Mouse (Mus musculus): ENCODE results near the gene Slc6a6.

Slc6a6 gene

DNA sequence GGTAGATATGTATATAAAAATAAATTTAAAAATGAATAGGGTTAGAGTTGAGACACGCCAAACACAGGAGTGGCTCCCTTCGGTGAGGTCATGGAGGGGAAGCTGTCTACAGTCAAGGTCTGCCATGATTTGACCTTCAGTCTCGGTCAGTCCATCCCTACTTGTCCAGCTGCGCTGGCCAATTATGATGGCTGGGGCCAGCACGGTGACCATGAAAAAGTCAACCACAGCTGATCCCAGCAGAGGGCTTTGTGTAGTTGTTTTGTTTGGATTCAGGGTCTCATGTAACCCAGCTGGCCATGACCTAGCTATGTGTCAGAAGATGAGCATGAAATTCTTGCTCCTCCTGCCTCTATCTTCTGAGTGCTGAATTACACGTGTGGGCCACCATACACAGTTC, 21.6 kb upstream of the Slc6a6 start:
- no peak for TF ChIP-seq GATA4 (IDR thresholded peaks at IDR 0.05; ENCODE audit: insufficient replicate concordance, low read length)

DNA sequence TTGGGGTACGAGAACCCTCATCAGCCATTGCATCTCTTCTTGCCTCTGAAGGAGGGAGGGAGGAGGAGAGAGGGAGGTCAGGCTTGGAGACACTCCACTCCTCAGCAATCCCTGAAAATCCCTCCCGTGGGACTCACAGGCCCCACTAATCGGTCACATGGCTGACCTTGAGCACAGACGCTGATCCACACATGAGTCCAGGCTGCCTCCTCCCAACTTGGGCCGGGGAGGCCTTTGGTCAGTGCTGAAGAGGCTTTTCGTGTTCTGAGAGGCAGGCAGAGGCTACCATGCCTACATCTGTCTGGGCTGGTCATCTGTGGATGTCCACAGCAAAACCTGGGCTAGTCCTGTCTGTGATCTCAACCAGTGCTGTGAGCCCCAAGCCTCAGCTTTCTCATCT, 20.2 kb upstream of the Slc6a6 start:
- no peak for TF ChIP-seq GATA4 (IDR thresholded peaks at IDR 0.05; ENCODE audit: insufficient replicate concordance, low read length)

DNA sequence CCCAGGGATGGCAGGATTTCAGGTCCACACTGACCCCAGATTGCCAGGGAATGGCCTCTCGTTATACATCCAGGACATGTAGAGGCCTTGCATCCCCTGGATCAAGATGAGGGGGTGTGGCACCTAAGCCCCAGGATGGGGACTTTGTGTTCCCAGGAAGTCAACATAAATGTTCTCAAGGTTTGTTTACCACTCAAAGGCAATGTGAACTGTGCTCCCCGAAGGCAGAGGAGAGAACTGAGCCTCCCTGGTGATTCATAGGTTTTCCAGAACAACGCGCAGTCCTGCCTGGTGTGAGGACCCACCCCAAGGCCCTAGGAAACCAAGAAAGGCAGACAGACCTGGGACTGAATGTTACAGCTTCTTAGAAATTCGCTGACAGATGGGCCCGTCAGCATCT, 18.6 kb upstream of the Slc6a6 start:
- no peak for TF ChIP-seq GATA4 (IDR thresholded peaks at IDR 0.05; ENCODE audit: insufficient replicate concordance, low read length)

DNA sequence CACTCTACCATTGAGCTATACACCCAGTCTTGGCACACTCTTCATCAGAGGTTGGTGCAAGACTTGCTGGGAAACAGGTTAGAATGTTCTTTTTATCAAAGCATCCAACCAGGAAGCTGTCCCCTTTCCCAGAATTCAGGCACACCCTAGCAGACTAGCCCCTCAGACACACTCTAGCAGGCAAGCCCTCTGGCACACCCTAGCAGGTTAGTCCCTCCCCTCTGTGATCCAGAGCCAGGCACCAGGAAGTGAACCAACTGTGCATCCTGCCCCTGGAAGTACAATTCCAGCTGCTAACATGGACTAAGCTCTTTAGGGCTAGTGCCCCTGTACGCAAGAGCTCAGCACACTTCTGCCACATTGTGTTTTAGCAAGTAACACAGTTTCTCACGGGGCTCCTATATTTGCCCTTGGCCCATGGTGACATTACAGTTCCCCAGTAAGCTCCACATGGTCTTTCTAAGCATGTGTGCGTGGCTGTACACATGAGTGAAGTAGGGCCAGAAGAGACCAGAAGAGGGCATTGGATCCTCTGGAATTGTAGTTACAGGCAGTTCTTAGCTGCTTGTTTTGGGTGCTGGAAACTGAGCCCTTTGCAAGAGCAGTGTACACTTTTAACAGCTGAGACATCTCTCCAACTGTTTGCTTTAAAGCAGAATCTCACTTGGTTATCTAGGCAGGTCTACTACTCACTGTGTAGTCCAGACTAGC, 17.7 kb upstream of the Slc6a6 start:
- no peak for TF ChIP-seq GATA4 (IDR thresholded peaks at IDR 0.05; ENCODE audit: insufficient replicate concordance, low read length)

DNA sequence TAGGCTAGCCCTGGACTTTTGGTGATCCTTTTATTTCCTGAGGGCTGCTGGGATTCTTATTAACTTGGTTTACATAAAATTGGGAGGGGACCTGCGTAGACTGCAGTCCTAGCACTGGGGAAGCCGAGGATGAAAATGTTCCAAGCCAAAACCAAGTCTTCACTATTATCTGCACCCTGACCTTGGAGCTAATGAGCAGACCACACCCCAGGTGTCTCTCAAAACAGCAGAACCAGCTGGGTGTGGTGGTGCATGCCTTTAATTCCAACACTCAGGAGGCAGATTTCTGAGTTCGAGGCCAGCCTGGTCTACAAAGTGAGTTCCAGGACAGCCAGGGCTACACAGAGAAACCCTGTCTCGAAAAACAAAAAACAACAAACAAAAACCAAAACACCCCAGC, 16.7 kb upstream of the Slc6a6 start:
- no peak for TF ChIP-seq GATA4 (IDR thresholded peaks at IDR 0.05; ENCODE audit: insufficient replicate concordance, low read length)

DNA sequence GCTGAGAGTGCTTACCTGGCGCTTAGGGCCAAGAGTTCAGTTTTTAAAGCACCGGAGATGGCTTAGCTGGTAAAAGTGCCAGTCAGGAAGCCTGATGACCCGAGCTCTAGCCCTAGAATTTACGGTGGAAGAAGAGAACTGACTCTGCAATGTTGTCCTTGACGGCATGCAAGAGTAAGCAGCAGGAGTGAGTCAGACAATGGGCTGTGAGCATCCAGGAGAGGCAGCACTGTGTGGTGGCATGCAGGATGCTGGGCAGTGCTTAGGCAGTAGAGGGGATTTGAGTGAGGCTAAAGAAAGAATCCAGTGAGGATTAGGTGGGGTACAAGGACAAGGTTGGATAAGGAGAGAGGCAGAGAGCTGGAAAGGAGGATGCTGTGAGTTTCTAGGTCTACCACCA, 15.6 kb upstream of the Slc6a6 start:
- no peak for TF ChIP-seq GATA4 (IDR thresholded peaks at IDR 0.05; ENCODE audit: insufficient replicate concordance, low read length)

DNA sequence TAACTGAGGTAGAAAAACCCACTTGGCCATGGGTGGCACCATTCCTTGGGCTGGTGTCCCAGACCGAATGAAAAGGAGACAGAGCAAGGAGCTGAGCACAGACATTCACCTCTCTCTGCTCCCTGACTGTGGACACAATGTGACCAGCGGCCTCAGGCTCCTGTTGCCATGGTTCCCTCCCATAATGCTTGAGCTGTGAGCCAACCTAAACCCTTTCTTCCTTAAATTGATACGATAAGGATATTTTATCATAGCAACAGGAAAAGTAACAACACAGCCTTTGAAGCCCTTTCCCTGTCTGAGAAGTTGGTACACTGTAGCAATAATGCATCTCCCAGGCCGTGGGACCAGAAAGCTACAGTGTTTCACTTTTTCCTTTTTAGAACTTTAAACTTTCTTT, 14.6 kb upstream of the Slc6a6 start:
- TF ChIP-seq GATA4 (IDR thresholded peaks at IDR 0.05; ENCODE audit: insufficient replicate concordance, low read length): no peak

DNA sequence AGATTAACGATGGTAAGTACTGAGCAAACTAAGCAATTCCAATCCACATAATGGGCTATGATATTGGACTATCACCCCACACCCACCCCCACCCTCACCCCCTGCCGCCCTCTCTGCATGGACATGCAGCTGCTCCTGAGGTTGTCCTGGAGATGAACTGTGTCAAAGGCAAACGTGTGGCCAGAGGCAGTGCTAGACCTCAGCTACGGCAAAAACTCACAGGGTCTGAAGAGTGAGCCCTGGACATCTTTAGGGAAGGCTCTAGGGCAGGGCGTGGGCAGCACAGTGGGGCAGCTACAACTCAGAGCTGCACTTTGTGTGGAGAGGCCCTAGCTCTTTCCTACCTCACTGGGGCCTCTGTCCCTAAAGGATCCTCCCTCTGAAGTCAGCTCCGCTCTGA, 13.6 kb upstream of the Slc6a6 start:
- TF ChIP-seq GATA4 (IDR thresholded peaks at IDR 0.05; ENCODE audit: insufficient replicate concordance, low read length): no peak

DNA sequence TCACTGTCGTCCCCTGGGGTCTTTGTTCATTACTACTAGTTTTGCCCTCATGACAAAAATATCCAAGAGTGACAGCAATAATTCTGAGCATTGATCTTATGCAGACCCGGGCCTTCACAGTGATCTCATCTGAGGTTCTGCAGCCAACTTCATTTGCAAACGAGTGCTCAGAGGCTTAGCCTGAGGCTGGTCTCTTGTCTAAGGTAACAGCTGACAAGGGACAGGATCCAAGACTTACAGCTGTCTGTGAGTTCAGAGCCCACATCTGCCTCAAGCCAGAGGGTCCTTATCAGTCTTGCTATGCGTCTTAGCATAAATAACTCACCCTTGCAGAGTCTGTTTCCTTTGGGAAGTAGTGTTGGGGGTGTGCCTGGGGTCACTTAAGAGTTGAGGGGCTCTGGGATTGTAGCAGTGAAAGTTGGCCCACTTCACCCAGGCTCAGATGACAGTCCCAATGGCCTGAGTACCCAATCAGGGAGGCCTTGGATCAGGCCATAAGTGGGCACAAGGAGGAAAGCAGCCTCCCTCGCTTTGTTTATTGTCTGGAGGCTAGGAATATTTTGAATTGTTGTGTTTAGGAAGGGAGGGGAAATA, 9.0 kb upstream of the Slc6a6 start:
- TF ChIP-seq GATA4 (IDR thresholded peaks at IDR 0.05; ENCODE audit: insufficient replicate concordance, low read length): no peak

DNA sequence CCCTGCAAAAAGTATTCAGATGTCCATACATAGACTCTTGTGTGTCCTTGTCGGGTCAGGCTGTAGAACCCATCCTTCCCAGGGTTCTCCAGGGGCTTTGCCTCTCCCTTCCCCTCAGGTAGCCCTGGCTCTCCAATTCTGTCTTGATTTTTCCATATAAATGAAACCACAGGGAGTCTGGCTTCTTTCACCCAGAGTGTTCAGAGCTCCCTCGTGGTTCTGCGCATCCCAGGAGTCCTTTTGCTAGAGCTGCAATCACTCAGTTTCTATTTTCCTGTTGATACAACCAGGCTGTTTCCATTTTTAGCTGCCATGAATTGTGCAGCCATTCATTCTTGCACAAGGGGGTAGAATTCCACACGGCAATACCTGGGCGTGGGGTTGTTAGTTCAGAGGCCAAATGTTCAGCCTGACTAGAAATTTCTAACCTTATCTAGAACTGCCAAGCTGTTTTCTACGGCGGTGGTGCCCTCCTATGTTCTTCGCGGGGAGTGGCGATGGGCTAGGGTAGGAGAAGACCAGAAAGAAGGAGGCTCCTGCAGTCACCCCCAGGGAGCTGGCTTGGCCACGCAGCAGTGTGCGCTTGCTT, 5.3 kb upstream of the Slc6a6 start:
- TF ChIP-seq GATA4 (IDR thresholded peaks at IDR 0.05; ENCODE audit: insufficient replicate concordance, low read length): 0 out of 2 replicates have a peak, but pooled peaks have one; percentile 16

DNA sequence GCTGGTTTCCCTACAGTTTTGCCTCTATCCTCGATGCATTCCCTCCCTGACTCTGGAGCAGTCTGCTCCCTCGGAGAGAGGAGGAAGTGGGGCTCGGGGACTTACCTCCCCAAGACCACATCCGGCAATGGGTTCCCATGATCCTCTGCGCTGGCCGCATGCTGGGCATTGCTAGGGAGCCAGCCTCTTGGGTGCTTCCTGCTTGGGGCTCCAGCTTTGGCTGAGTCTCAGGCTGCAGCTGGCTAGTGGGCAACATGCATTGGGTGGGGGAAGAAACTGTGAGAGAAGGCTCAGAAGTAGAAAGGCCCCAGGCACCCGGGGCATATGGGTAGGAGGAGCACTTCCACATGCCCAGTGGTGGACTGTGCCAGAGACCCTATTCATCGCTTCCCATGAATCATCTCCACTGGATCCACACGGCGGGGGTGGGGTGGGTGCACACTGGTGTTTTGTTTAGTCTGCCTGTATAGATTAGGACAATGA, 4.7 kb upstream of the Slc6a6 start:
- no peak for TF ChIP-seq GATA4 (IDR thresholded peaks at IDR 0.05; ENCODE audit: insufficient replicate concordance, low read length)

DNA sequence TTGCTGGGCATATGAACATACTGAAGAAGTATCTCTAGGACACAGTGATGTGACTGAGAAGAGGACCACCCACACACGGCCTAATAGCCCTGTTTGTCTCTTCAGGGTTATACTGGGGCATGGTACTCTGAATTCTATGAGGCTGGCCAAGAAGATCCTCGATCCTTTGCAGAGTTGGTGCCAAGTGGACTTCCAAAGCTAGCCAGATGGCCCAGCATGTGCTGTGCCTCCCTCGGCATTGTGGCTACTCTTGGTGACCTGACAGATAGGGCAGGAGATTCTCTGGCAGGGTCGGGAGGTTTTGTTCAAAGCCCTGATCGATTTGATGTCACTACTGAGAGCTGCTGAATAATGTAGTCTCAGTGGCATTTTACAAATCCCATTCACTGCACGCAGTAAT, 4.1 kb upstream of the Slc6a6 start:
- TF ChIP-seq GATA4 (IDR thresholded peaks at IDR 0.05; ENCODE audit: insufficient replicate concordance, low read length): no peak; the same call in 1 of the 2 replicates

DNA sequence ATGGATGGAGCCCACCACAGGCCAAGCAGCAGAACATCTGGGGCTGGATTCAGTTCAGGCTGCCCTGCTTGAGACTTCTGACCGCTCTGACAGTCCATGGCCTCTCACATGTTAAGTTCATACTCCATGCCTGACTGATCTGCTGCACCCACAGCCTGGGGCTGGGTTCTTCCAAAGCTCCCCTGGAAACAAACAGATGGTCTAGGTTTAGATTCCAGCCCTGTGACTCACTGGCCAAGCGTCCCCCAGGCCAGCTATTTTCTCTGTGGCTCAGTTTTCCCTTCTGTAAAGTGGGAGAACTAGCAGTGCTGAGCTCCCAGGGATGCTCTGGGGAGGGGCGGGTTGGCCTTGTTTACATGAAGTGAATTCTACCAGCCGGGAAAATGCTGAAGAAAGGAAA, 2.0 kb upstream of the Slc6a6 start:
- TF ChIP-seq GATA4 (IDR thresholded peaks at IDR 0.05; ENCODE audit: insufficient replicate concordance, low read length): no peak

DNA sequence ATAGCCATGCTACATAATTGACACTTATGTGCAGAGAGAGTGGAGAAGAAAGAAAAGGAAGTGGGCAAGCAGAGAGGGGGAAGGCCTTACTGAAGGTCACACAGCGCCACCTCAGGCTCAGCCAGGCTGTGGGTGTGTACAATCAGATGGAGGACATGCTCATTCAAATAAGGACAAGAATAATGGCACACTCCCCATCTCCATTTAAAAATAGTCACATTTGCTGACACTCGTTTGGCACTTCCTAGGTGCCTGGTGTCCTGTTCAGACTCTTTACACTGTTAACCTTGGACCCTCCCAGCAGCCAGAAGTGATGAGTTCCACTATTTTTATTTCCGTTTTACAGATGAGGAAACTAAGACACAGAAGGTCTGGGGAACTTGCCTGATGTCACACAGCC, 732 bp upstream of the Slc6a6 start:
- no peak for TF ChIP-seq GATA4 (IDR thresholded peaks at IDR 0.05; ENCODE audit: insufficient replicate concordance, low read length)

DNA sequence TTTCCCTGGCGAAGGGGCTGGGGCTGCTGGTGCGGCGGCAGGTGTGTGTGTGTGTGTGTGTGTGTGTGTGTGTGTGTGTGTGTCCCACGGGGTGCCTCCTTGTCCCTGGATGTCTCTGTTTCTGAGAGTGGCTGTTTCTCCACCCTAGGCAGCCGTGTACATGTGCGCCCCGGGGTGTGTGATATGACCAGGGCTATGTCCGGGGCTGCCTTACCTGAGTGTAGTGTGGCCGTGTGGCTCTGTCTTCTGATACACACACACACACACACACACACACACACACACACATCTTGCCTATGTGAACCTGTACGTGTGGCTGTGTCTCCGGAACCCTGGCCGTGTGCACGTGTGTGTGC, 599 bp downstream of the Slc6a6 start:
- TF ChIP-seq GATA4 (IDR thresholded peaks at IDR 0.05; ENCODE audit: insufficient replicate concordance, low read length): no peak

DNA sequence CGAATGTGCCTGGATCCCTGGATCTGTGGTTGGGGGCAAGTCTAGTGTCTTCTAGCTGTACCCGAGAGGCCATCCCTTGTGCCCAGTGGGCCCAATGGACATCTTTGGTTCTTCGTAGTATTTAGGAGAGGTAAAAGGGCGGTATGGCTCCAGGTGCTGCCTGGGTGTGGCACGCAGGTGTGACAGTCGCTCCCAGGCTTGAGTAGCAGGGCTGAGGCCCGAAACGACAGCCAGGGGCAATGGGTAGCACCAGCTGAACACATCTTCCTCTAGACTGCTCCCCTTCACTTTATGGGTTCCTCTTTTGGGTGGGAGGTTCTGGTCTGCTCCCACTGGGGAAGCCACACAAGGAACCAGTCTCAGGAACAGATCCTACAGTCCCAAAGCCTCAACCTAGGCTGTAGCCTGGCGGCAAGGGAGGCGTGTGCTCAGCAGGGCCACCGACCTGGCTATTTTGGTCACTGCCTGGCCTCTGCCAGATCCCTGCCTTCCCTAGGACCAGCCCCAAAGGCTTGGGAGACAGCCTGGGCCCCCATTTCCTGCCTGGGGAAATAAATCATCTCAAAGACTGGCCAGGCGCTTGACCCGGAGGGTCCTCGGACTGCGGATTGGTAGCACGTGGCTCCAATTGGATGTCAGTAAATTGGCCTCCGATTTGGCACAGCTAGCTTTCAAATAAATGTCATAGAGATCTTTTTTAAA, 1.1 kb downstream of the Slc6a6 start:
- TF ChIP-seq GATA4 (IDR thresholded peaks at IDR 0.05; ENCODE audit: insufficient replicate concordance, low read length): no peak

All from liver, adult (tissue).